Mouse (Mus musculus): ENCODE measurements at regions not wholly inside any gene's neighbourhood (a gene's known extent, or its start where the extent isn't known, plus 50 kb on each side); places are given as distances from the start of the nearest gene placed in this dataset.

- TF ChIP-seq CTCF (IDR thresholded peaks at IDR 0.05; ENCODE audit: low read depth) (no peak), EP300 (optimal IDR thresholded peaks at IDR 0.05) (no peak)
These were observed 269.2 kb downstream of the Sox4 start for GRCm38 (mm10) chr13:28684311-28684710.
